Mouse (Mus musculus) kidney, embryonic 16.5 days (tissue): ENCODE results near the gene Coil. TPM values are rescaled to one million over a fixed set of nuclear protein-coding genes. Genes with fewer than 3 reads are reported as not detected.
A peak's percentile ranks its signal among the peaks of the same experiment; 100 is the strongest.

ENCODE experiments used
- ATAC-seq: fragments of 200-750 bp; cut with Nextera tagmentation; 2 replicates; pipeline ENCODE4 v1.8.0; 2017; ENCODE audit warnings: moderate TSS enrichment; ENCODE audit not compliant: low FRiP score, low TSS enrichment
- H3K27ac ChIP-seq: fragments of 300-500 bp; sonication (generic); 2 replicates; pipeline ENCODE4 v1.5.1; 2014; ENCODE audit warnings: low read length
- H3K27me3 ChIP-seq: fragments of 300-500 bp; sonication (generic); 2 replicates; pipeline ENCODE4 v1.6.1; 2014; ENCODE audit warnings: low read length, control low read depth, mixed read lengths; ENCODE audit not compliant: insufficient read depth
- H3K36me3 ChIP-seq: fragments of 300-500 bp; sonication (generic); 2 replicates; pipeline ENCODE4 v1.6.1; 2014; ENCODE audit warnings: low read length, control low read depth, mixed read lengths; ENCODE audit not compliant: insufficient read depth
- H3K4me1 ChIP-seq: fragments of 300-500 bp; sonication (generic); 2 replicates; pipeline ENCODE4 v1.6.1; 2014; ENCODE audit warnings: low read length, control low read depth, mixed read lengths; ENCODE audit not compliant: insufficient read depth
- H3K4me2 ChIP-seq: fragments of 300-500 bp; sonication (generic); replicated peaks from 2 replicates; pipeline ENCODE4 v1.6.1; 2014; ENCODE audit warnings: low read depth, low read length
- H3K4me3 ChIP-seq: fragments of 300-500 bp; sonication (generic); 2 replicates; pipeline ENCODE4 v1.5.1; 2014; ENCODE audit warnings: mild to moderate bottlenecking, low read length
- H3K9ac ChIP-seq: fragments of 300-500 bp; sonication (generic); replicated peaks from 2 replicates; pipeline ENCODE4 v1.6.1; 2014; ENCODE audit warnings: low read length
- H3K9me3 ChIP-seq: fragments of 300-500 bp; sonication (generic); 2 replicates; pipeline ENCODE4 v1.6.1; 2016; ENCODE audit warnings: low read length, control low read depth
- WGBS: fragments of 180-500 bp; shearing (Covaris S2); extraction: QIAGEN DNeasy Blood & Tissue Kit; methylation state at CpG from one replicate; pipeline ENCODE4 v1.1.7; 2014; 5-methylcytosine and 5-hydroxymethylcytosine counted together
- polyA plus RNA-seq: library from polyadenylated mRNA; unstranded; fragments of >200 nt; fragmentation: Nextera tagmentation; extraction: Ambion mirVana; gene quantifications from 2 replicates; pipeline ENCODE4 v1.2.1, GENCODE M21; 2015

Coil gene
- polyA plus RNA-seq, 1 experiment from 2014 or later = 17.4 TPM

DNA sequence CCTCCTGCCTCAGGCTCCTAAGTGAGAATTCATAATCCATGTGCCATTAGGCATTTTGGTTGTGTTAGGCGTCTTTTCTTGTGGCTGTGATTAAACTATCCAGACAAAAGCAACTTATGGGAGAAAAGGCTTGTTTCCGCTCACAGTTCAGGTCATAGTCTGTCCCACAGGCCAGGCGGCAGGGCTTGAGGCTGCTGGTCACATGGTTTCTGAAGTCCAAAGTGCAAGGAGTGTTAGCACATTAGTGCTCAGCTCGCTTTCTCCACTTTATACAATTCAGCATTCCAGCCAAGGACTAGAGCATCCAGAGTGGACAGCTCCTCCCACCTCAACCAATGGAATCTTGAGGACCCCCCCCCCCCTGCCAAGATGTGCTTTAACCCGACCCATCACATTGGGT lies 42.2 kb downstream of the Coil start:
- H3K27me3 ChIP-seq = no peaks in the 10 kb centered on the region
- no peaks in the 10 kb centered on the region for H3K9me3 ChIP-seq
- ATAC-seq = no peak
- H3K4me2 ChIP-seq = no peak overlapping the region
- WGBS = 89% methylated on average over 5 of the region's 5 CpGs
- peaks cover 36% of the 10 kb centered on the region for H3K36me3 ChIP-seq
- H3K4me3 ChIP-seq = no peak overlapping the region
- H3K27ac ChIP-seq = no peak overlapping the region
- no peak overlapping the region for H3K9ac ChIP-seq
- no peaks in the 10 kb centered on the region for H3K4me1 ChIP-seq

GRCm38 (mm10) chr11:89017514-89018182 lies 47.6 kb downstream of the Coil start:
- ATAC-seq = no peak

GRCm38 (mm10) chr11:89020681-89021305 lies 50.7 kb downstream of the Coil start:
- no peak overlapping the region for H3K9ac ChIP-seq
- no peak for ATAC-seq
- 72% methylated on average over 9 of the region's 9 CpGs for WGBS

More at GRCm38 (mm10) chr11:89017514-89018182, 47.6 kb downstream of the Coil start:
- Histone ChIP-seq H3K4me3 (no peak overlapping the region), H3K4me1 (no peaks in the 10 kb centered on the region), H3K4me2 (no peak overlapping the region), H3K9me3 (no peaks in the 10 kb centered on the region), H3K27ac (no peak overlapping the region), H3K27me3 (no peaks in the 10 kb centered on the region), H3K36me3 (peaks cover 22% of the 10 kb centered on the region), H3K9ac (no peak overlapping the region)
- 88% methylated on average over 9 of the region's 9 CpGs for WGBS

GRCm38 (mm10) chr11:89021687-89022086 lies 51.6 kb downstream of the Coil start:
- Histone ChIP-seq H3K4me3 (no peak overlapping the region), H3K9ac (no peak overlapping the region), H3K4me2 (no peak overlapping the region), H3K4me1 (peaks cover 6% of the 10 kb centered on the region), H3K9me3 (no peaks in the 10 kb centered on the region), H3K27ac (no peak overlapping the region), H3K36me3 (peaks cover 4% of the 10 kb centered on the region; the same call in 1 of the 2 replicates), H3K27me3 (no peaks in the 10 kb centered on the region)
- 85% methylated on average over 7 of the region's 7 CpGs for WGBS
- ATAC-seq = no peak

More at GRCm38 (mm10) chr11:89020681-89021305, 50.7 kb downstream of the Coil start:
- Histone ChIP-seq H3K4me1 (peaks cover 6% of the 10 kb centered on the region), H3K36me3 (peaks cover 11% of the 10 kb centered on the region), H3K27me3 (no peaks in the 10 kb centered on the region), H3K4me2 (no peak overlapping the region), H3K4me3 (no peak overlapping the region), H3K27ac (no peak overlapping the region), H3K9me3 (no peaks in the 10 kb centered on the region)

DNA sequence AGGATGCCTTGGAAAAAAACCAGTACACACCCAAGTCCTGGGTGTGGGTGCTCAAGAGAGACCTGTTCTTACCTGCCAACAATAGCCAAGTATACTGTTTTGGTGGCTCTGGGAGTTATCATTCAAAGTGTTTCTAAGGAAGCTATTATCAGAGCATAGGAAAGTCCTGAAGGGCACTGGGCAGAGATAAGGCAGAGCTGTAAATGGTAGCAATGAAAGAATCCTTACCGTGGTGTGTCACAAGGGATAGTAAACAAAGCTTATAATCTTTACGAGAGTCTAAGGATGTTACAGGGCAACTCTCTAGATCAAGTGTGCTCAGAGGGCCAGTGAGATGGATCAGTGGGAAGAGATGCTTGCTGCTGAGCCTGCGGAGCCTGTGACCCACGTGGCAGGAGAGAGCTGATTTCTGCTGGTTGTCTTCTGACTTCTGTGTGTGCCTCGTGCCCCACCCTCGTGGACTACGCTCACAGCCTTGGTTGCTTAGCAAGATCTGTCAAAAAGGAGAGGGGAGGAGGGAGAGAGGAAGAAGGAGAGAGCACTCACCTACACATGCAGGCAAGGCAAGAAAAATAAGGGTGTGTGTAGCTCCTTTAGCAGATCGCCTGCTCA lies 52.2 kb downstream of the Coil start:
- no peak for ATAC-seq
- Histone ChIP-seq H3K4me1 (peaks cover 6% of the 10 kb centered on the region), H3K27ac (no peak overlapping the region), H3K9me3 (no peaks in the 10 kb centered on the region), H3K4me3 (no peak overlapping the region), H3K4me2 (no peak overlapping the region), H3K9ac (no peak overlapping the region), H3K27me3 (no peaks in the 10 kb centered on the region), H3K36me3 (peaks cover 4% of the 10 kb centered on the region; the same call in 1 of the 2 replicates)
- 68% methylated on average over 8 of the region's 8 CpGs for WGBS

- ATAC-seq = no peak
- Histone ChIP-seq H3K27me3 (no peaks in the 10 kb centered on the region), H3K36me3 (no peaks in the 10 kb centered on the region), H3K4me2 (no peak overlapping the region), H3K4me3 (no peak overlapping the region), H3K27ac (peak overlapping the region; percentile 31; the same call in 1 of the 2 replicates), H3K4me1 (peaks cover 6% of the 10 kb centered on the region), H3K9ac (no peak overlapping the region), H3K9me3 (no peaks in the 10 kb centered on the region)
- 72% methylated on average over 10 of the region's 10 CpGs for WGBS
These were observed 53.4 kb downstream of the Coil start for GRCm38 (mm10) chr11:89023477-89023876.

GRCm38 (mm10) chr11:89024181-89024881 lies 54.3 kb downstream of the Coil start:
- Histone ChIP-seq H3K9me3 (no peaks in the 10 kb centered on the region), H3K4me1 (peaks cover 12% of the 10 kb centered on the region), H3K27ac (peak overlapping the region; percentile 86), H3K36me3 (no peaks in the 10 kb centered on the region), H3K4me3 (no peak overlapping the region), H3K4me2 (no peak overlapping the region), H3K27me3 (no peaks in the 10 kb centered on the region), H3K9ac (no peak overlapping the region; the same call in 1 of the 2 replicates)
- WGBS = 31% methylated on average over 11 of the region's 11 CpGs
- peak; percentile 75 for ATAC-seq

DNA sequence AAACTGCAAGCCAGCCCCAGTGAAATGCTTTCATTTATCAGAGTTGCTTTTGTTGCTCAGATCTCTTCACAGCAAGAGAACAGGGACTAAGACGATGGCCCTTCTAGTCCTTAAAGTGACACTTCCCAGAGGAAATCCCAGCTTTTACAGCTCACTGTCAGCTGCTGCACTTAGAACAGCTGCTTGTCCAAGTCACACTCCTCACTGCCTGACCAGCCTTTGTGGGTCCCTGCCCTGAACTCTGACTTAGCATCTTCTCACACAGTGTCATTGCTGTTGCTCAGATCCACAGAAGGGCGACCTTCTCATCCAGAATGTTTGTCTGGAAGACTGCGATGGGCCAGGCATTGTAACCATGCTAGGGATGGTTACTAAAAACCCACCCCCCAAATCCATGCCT lies 55.6 kb downstream of the Coil start:
- H3K4me2 ChIP-seq = no peak overlapping the region
- no peak overlapping the region for H3K27ac ChIP-seq
- H3K27me3 ChIP-seq = no peaks in the 10 kb centered on the region
- no peak overlapping the region for H3K4me3 ChIP-seq
- H3K36me3 ChIP-seq = no peaks in the 10 kb centered on the region
- H3K9ac ChIP-seq = no peak overlapping the region
- no peak for ATAC-seq
- no peaks in the 10 kb centered on the region for H3K9me3 ChIP-seq
- peaks cover 12% of the 10 kb centered on the region for H3K4me1 ChIP-seq
- WGBS = 71% methylated on average over 3 of the region's 3 CpGs

DNA sequence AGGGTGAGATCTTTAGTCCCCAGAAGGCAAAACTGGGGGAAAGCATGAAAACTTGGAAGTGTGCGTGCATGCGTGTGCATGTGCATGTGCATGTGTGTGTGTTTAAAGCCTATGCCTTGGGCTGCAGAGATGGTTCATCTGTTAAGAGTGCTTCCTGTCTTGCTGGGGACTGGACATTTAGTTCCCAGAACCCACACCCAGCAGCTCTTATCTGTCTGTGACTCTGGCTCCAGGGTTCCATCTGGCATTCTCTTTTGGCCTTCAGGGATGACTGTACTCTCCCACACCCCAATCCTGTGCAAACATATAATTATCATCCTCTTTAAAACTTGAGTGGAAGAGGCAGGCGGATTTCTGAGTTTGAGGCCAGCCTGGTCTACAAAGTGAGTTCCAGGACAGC lies 56.1 kb downstream of the Coil start:
- Histone ChIP-seq H3K9me3 (no peaks in the 10 kb centered on the region), H3K4me1 (peaks cover 12% of the 10 kb centered on the region), H3K4me2 (no peak overlapping the region), H3K27ac (no peak overlapping the region), H3K27me3 (no peaks in the 10 kb centered on the region), H3K9ac (no peak overlapping the region), H3K4me3 (no peak overlapping the region), H3K36me3 (no peaks in the 10 kb centered on the region)
- no peak for ATAC-seq
- WGBS = 97% methylated on average over 3 of the region's 3 CpGs
